Mouse (Mus musculus): ENCODE data around the gene Ndufs2.

Gene Ndufs2

DNA sequence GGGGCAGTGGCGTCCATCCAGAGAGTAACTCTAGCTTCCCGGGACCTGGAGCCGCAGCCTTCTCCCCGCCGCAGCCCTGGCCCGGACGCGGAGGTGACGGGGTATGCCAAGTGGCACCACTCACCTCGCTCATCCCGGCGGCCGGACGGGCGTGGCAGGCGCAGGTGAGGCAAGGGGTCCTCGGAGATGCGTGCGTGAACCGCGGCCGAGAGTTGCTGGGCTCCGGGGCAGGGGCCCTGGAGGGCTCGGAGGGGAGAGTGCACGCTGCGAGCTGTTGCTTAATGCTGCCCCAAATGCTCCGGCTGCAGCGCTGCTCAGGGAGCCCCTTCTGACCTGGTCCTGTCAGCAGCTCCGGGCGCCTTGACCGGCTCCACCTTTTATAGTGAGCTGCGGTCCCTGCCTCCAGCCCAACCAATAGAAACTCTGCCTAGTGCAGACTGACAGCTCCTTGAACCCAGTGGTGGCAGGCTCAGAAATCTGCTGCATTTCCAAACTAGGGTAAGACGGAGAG is 55.2 kb downstream of the Ndufs2 start, which contains the start of gene Pcp4l1:
TSS of gene Pcp4l1 (minus strand) at position 382 of the 511 bp plus-strand sequence.
- DNase-seq (ENCODE audit: low spot score) = peak; percentile 24

- no peak for DNase-seq (ENCODE audit: low spot score)
These were observed 56.0 kb downstream of the Ndufs2 start for GRCm38 (mm10) chr1:171195046-171195822.

DNA sequence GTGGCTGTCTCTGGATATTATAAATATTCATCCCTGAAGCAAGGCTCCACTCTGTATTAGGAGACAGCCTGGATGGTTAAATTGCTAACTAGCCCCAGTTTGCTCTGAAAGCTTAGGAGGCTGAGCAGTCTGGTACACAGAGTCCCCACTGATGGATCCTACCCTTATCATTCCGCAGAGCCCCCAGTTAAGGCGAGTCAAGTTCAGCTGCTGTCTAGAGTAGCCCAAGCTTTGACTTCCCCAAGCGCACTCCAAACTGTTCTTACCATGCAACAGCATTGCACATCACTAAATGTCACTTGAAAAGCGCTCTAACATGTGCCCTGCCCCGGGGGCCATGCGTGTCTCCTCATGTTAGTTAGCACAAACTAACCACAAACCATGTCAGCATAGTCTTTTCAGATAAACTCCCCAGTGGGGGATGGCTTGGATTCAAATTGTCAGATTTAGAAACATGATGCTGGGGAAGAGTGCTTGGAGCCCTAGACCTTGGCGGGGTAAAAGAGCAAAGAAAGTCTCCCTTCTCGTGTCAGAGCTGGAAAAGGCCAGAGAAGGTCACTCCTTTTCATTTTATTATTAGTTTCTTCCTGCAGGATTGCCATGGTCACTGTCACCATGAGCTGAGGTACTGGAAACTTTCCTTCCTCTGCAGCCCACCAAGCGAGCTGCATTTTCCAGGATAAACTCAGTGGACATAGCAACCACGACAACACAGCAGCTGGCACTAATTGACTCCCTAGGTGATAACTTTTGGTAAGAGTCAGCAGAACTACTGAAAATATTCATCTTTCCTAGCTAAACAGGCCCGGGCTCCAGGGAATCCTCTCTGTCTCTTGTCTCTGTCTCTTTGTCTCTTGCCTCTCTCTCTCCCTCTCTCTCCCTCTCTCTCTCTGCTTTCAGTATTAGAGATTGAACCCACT is 57.0 kb downstream of the Ndufs2 start:
- DNase-seq (ENCODE audit: low spot score) = no peak

DNA sequence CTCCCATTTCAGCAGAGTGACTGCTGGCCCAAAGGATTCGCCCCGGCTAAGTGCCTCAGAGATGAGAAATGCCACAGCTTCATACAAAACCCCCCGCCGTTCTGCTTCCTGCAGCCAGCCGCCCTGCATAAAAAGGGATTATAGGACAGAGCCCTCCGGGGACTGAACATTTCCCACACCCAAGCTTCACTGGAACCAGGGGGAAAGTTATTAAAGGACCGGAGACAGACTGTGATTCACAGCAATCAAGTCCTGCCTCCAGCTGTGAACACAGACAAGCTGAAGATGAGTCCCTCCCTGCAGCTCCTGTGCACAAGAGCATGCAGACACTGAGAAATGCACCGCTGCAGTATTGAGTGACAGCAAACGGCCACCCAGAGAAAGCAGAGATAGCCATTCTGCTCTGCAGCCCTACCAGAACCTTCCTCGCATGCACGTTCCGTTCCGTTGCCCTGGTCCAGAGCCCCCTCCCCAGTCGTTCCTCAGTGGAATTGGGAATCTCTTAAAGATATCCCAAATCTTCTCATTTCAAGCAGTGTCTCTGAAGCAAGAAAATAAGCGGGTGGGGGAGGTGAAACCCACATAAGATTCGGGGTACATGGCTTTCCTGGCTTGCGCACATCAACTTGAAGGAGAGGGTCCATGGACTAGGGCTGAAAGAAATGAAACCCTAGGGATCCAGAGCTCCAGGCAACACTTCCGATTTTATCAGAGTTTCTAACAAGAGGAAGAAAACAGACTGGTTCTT is 57.9 kb downstream of the Ndufs2 start:
- DNase-seq (ENCODE audit: low spot score) = no peak

DNA sequence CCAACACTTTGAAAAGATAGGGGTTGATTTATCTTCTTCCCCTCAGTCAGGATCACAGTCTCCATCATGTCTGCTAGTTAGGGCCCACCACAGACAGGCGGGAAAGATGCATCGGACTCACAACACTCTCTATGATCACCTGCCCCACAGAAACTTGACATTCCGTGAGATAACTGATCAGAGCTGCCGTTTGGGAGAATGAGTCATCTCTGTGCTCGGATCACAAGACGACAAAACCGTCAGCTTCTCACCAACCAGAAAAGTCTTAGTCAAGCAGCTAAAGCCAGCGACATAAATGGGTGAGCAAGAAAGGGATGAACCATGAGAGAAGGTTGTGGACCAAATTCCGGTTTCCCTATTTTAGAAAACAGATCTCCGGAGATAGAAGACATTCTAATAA is 58.9 kb downstream of the Ndufs2 start:
- no peak for DNase-seq (ENCODE audit: low spot score)

- DNase-seq (ENCODE audit: low spot score) = no peak
These were observed 60.4 kb downstream of the Ndufs2 start for GRCm38 (mm10) chr1:171190832-171191231.

DNA sequence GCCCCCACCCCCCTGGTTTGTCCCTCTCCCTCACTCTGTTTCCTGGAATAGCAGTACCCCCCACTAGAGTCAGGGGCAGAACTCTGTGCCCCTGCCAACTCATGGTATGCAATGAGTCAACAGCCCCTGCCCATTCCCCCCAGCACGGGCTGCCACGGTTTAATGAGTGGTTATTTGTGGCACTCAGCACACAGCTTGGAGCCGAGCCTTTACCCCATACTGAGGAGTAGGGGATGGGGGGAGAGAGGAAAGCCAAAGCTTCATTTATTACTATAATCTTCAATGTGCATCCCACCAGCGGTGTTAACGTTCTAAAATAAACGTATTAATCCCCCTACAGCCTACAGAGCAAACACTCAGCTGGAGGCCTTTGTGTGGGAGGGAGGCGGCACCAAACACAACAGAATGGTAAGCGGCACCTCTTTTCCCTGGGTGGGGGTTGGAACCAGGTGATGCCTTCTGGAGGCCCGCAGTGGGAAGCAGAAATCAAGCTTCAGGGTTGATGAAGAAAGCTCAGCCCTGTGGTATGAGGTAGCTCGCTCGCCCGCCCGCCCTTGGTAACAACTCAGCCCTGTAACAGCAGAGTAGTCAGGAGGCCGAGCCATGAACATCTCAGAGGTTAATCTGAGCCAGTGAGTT is 61.6 kb downstream of the Ndufs2 start:
- DNase-seq (ENCODE audit: low spot score) = no peak

DNA sequence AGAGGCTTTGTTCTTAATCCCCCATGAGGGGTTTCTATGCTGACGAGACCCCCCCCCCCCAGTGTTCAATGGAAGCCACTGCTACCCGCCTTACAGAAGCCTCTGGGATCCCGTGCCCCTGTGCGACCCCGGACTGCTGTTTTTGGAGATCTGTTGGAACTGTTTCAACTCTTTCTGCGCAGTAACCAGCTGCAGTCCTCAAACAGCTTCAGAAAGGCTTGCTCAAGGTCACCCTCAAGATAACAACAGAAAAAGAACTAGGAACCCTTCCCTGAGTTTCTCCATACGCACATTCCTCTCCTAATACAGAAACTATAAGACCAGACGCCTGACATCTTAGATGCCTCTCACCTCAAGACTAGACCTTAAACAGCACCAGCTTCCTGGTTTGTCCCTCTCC is 62.1 kb downstream of the Ndufs2 start:
- no peak for DNase-seq (ENCODE audit: low spot score)

DNA sequence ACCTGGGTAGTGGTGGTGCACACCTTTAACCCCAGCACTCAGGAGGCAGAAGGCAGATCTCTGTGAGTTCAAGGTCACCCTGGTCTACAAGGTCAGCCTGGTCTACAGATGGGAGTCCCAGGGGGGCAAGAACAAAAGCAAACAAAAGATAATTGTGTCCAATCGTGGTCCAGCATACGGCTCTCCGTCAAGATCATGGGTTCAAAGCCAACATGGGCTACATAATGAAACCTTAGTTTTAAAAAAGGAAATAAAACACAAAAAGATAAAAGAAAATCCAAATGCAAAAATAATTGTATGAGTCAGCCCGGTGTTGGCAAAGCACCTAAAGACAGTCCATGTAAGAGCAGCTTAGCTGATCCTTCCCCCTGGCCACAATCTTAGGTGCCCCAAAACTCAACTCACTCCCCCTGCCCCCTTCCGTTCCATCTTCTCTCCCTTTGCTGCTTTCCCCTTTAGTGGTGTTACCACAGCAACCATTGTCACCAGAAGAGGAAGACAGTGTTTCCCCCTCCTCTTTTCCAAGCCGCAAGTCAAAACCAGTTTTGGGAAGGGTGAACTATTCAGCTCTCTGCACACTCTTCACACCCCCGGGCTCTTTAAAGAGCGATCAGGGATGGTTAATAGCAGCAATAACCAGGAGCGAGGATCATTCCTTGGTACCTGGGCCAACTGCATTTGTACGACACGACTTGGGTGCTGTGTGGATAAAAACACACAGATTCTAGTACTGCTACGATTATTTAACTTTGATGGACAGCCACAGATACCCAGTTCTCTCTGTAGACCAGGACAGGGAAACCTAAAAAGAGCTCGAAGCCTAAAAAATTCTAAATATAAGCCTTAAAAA is 63.1 kb downstream of the Ndufs2 start:
- DNase-seq (ENCODE audit: low spot score) = no peak

GRCm38 (mm10) chr1:171185655-171186054 is 65.5 kb downstream of the Ndufs2 start:
- DNase-seq (ENCODE audit: low spot score) = no peak
